Mouse (Mus musculus) ES-CJ7 (cell line): ENCODE measurements at regions not wholly inside any gene's neighbourhood (a gene's known extent, or its start where the extent isn't known, plus 50 kb on each side); places are given as distances from the start of the nearest gene placed in this dataset.

Experiments used
- DNase-seq: peaks from one replicate; pipeline ENCODE4 v3.0.0; 2011; ENCODE audit warnings: low read depth, low spot score

DNA sequence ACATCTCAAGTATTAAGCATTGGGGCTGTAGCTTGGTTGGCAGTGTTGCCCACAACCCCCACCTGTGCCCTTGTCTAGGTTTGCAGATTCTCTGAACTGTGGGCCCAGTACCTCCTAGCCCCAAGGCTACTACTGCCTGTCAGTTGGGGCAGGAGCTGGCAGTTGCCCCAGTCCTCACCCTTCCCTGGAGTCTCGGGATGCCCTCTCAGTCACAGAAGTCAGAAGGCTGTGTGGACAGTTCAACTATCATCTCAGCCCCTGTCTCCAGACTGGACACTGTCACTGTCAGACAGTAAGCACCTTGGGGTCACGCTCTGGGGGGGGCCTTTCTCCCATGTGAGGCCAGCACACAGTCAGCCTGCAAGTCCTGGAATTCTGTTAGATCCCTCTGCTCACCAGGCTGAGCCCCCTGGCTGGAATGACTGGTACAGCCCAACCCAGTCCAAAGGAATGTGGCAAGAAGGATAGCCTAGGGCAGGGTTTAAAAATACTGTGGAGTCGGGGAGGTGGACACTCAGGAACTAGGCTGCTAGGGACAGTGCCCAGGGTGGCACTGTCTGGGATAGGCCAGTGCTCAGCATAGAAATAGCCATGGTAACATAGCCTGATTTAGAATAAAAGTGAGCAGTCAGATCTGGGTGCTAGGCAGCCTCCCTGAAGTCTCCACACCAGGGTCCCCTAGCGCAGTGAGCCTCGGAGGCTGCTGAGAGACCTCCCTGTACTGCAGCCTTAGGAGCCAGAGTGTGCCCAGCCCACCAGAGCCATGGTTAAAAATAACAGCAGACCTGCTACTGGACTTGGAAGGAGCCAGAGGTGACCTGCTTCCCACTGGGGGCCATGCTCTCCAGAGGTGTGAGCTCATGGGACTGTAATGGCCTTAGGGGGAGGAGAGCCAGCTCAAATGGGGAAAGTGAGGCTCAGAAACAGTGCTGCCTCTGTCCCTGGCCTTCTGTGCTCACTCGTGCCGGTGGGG is 83.1 kb upstream of the Ptpn1 start:
- no peak for DNase-seq

DNA sequence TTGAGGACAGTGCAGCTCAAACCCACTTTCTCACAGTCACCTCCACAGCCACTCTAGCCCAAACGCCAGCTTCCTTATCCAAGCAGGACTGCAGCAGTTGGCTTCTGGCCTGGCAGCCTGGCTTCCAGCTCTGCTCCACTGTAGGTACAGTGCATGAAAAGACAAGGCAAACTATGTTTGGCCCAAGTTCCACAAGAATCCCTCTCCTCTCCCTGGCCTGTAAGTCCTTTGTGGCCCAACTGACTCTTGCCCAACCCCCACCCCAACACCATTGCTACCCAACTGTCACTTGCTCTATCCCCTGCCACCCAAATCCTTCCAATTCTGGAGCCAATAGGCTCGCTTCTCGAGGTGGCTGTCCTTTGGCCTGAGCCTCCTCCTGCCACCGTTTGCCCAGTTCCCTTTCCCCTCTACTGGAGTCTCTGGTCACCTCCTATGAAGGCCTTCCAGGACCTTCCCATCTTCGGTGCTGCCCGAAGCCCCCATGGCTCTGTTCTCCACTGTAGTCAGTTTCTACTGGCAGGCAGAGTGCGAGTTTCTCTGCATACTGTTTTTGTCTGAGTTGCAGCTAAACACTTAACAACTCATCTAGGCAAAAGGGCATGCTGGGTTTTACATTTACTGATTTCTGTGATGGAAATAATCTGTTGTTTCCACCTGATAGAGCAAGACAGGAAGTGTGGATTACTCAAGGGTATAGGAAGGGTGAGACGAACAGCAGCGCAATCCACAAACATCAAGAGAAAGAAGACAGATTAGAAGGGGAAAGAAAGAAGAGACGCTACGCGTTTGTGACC is 84.4 kb upstream of the Ptpn1 start:
- DNase-seq, result no peak

DNA sequence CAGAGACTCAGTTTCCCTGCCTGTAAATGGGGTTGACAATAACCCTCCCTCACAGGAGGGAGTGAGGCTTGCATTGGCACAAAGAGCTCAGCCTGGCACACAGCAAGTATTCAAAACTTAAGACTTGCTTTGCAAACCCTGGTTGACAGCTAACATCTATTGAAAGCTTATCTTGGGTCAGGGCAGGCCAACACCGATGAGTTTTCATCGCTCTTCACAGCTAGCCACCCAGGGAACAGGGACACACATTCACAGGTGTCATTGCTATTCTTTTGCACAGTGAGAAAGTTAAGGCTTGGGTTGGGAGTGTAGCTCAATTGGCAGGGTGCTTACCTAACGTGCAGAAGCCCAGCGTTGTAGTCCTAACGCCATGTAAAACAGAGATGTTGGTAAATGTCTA is 86.5 kb upstream of the Ptpn1 start:
- DNase-seq, result no peak

DNA sequence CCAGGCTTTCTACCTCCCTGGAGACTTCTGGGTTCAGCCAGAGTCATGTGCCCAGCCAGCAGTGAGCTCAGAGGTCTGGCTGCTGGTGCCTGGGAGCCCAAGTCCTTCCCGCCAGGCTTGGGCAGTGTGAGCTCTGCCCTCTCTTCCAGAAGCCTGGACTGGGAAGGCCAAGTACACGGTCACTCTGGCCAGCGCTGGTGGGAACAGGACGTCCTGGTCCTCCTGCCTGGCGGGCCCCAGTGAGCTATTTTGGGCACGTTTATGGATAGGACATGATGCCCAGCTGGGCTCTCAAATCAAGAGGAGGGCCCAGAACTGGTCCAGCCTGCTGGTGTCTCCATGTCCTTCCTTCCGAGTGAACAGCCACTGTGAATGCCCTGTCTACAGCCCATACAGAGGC is 87.3 kb upstream of the Ptpn1 start:
- no peak for DNase-seq

DNA sequence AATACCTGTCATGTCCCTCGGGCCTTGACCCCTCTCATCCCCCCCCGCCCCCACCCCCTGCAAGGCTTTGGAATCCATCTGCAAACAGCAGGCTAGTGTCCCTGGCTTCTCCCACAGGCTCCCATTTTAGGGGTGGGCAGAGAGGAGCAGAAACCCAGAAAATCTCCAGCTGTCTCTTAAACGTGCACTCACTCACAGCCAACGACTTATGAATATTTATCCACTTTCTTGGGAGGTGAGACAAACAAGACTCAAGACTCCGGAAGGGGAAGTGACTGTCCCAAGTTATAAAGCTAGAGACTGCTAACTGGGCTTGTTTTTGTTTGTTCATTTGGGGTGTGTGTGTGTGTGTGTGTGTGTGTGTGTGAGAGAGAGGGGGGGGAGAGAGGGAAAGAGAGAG is 87.9 kb upstream of the Ptpn1 start:
- no peak for DNase-seq

DNA sequence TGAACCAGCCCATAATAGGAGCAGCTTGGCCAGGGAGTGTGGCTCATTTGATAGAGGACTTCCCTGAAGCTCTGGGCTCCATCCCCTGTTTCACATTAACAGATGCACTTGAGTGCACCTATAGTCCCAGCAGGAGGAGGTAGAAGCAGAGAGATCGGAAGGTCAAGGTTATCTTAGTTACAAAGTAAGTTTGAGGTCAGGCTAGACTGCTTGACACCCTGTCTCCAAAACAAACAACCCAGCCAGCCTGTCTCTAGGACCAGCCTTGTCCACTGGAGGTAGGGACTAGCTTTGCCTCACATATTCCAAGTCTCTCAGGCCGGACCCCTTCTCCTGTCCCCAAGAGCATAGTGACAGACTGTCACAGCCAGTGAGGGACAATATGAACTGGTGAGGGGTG is 88.9 kb upstream of the Ptpn1 start:
- DNase-seq, result no peak

DNA sequence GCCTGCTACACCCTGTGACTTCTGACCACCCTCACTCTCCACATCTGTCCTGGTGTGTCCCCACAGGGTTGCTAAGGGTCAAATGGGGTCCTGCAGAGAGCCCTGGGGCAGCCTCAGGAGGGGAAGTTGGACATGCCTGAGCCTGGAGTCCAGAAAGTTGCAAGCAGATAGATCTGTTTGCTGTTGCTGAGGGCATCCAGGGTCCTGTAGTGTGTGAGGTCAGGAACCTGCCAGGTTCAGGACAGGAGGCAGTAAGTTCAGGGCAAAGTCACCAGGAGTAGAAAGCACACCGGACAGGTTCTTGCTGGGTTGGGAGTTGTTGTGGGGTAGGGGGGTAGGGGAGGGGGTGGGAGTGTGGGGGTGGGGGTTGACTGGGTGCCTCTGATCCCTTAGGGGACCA is 89.4 kb upstream of the Ptpn1 start:
- DNase-seq, result no peak

DNA sequence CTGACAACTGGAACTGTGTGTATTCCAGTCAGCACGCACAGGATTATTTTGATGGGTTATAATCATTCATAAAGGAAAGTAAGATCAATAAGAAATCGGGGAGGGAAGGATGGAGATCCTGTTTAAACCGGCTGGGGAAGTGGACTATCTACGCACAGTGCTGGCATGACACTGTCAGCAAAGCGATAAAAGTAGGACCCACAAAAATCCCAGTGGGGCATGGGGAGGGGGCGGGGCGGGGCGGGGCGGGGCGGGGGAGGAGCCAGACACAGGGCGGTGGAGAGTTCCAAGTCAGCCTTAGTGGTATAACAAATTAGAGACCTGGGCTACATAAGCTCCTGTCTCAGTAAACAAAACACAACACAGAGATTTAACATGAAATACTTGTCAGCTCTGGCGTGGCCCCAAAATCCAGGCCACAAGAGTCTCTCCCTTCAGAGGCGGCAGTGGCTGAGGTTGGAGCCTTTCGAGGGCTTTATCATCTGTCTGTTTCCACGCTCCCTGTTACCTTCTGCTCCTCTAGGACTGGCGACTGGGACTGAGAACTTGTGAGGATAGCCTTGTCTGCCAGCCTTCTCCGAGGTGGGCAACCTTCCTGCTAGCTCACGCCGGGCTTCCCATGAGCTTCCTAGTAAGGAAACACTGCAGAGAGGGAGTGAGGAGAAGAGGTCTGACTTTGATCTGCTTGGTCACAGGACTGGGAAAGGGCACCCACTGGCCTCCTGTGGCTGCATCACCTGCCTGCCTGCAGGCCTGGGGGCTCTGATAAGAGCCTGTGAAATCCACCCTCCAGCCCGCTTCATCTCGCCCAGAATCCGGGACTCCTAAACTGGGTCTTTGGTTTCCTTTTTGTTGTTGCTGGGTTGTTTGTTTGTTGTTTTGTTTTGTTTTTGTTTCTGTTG is 90.3 kb upstream of the Ptpn1 start:
- DNase-seq, result no peak

DNA sequence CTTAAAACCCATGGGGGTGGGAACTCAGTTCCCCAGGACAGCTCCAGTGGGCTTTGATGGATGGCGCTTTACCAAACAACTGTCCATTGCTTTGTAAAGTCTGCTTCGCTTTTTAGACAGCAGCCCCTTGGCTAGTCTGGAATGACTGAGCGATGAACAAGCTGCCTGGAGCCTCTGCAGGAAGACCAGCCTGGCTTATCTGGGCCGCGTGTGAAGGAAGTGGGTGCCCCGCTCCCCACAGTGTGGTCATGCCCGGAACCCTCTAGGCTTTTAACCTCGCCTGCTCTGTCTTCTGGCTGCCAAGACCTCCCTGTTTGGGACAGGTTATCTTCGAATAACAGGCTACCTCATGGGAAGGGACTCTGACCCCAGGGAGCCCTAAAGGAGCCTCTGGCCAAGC is 91.5 kb upstream of the Ptpn1 start:
- no peak for DNase-seq

DNA sequence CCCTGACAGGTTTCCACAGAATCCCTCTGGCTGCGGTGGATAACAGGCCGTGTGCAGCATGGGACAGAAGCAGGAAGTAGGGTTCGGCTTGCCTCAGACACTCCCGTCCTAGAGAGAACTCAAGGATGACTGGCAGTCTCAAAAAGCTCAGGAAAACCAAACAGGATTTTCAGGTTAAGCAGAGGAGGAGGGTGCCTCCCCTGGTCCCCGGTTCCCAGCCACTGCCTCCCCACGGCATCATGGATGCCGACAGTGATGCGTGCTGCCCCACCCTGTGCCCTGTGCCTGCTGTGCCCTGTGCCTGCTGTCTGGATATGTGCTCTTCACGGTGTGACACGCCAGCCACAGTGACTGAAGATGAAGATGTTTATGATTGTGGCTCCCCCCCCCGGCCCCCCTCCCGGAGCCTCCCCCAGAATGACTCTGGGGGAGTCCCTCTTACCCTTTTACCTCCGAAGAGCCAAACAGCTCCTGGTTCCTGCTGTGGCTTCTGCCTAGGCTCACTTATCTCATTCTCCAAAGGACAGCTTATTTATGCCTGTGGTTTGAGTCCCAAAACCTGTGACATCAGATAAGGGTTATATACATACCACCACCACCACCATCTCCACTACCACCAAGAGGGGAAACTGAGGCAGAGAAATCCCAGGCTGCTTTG is 92.4 kb upstream of the Ptpn1 start:
- no peak for DNase-seq

DNA sequence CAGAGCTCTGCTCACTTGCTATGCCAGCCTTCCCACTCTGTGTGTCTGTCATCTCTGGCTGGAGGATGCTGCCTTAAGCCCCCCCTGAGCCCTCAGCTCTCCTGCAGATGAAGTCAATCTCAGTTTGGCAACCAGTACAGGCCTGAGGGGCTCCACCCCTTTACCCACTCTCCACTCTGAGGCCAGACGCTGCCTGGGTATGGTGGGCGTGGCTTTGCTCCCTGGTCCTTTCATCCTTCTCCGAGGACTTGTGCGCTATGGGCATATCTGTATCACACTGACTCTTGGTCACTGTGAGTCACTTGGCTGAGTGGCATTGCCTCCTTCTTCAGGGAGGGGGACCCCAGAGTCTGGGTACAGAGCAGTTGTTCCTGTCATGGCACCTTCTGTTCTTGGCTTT is 94.3 kb upstream of the Ptpn1 start:
- DNase-seq, result no peak

DNA sequence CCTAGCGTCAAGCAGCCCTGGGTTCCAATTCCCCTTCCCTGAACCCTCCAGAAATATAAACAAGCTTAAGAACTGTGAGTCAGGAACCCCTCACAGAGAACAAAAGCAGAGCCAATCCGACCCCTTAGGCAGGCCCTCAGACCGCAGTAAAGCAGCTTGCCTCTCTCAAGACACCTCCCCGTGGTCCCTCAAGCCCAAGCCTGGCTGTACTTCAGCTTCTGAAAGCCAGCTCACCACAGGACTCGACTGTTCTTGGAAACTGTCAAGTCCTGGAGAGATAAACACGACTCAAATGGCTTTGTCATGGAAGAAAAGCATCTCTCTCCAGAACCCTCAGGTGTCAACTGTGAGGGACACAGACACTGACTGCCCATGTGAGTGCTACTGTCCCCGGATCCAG is 95.2 kb upstream of the Ptpn1 start:
- DNase-seq, result no peak

DNA sequence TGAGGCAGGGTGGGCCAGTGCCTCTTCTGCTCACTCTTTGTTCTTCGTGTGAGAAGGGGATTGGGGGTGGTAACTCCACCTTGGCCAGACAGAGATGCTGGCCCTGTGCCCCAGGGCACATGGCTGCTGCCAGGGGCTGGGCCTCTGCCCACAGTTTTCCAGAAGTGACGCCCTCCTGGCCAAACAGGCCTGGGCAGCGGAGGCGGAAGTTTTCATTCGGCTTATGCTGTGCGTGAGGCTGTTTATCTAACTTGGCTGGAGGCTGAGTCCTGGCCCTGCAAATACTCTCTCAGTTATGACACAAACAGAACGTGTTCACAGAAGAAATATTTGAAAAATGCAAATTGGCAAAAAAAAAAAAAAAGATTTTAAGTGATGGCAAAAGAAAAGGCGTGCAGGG is 97.3 kb upstream of the Ptpn1 start:
- DNase-seq, result no peak

DNA sequence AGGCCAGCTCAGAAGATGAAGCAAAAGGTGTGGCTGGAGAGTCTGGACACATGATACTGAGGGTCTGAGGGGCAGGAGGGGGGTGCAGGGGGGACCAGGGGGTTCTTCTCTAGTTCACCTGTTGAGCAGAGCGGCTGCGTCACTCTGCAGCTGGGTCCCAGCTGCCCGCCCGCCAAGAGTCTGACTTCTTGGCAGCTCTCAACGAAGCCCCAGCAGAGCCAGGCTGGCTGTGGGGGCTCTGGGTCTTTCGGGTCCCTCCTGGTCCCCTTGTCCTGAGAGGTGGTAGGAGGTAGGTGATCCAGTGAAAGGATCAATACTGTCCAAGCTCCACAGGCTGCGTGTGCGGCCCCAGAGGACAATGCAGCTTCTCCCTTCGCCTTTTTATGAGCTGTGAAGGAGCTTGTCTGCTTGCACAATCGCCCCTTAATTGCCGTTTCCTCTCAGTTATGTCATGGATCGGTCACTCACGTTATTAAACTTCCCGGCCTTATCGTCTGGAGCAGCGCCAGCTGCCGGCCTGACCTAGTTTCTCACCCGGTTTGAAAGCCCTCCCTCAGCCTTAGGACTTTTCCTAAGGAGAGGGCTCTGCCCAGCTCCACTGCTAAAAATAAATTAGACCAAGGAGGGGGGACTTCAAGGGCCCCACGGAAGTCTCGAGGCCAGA is 98.4 kb upstream of the Ptpn1 start:
- DNase-seq, result no peak

DNA sequence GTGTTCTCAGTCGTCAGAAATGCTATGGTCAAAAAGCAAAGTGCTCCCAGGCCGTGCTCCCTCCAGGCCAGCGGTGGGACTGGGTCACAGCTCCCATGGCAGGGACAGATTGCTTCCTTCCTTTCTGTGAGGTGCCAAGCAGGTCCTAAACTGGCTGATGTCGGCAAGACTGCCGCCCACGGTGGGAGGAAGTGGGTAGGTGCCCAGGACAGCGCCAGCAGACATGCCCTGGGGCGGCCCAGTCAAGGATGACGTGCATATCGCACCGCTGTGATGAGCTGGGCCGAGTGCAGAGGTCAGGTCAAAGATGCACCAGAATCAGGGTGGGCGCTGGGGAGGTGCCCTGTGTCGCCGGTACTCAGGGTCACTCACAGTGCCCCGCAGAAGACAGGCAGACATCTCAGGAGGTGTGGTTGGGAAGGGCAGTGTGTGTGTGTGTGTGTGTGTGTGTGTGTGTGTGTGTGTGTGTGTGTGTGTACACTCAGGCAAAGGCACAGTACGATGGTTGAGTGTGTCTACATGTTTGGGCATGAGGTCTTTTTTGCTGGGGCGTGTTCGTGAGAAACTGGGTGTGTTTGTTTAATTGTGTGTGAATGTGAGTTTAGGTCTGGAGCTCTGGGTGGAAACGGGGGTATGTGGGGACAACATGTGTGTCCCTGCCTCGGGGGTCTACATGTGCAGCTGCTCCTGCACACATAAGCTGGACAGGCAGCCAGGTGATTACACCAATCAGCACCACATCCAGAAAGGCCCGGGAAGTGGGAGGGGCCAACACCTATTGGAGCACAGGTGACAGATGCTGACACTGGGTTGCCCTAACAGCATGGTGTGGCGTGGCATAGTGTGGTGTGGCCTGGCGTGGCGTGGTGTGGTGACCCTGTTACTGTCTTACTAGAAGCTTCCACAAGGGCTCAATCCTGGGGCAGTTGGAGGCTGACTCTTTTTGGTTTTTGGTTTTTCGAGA is 100.5 kb upstream of the Ptpn1 start:
- peak; percentile 9 for DNase-seq

DNA sequence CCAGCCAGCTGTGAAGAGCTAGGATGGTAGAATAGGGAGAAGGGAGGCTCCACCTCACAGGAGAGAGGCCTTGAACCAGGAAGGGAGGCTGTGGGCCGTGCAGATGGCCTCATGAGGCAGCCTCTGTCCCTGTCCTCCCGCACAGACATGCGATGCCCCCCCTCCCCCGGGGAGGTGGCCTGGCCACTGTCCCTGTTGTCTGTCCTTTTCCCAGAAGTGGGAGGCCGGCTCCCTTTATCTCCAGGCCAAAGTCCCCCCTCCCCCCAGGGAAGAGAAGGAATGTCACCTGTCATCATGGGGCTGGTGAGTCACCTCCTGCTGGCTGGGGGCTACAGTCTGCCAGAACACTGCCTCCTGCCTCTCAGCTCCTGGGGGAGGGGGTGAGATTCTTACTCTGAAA is 103.6 kb upstream of the Ptpn1 start:
- DNase-seq, result no peak

DNA sequence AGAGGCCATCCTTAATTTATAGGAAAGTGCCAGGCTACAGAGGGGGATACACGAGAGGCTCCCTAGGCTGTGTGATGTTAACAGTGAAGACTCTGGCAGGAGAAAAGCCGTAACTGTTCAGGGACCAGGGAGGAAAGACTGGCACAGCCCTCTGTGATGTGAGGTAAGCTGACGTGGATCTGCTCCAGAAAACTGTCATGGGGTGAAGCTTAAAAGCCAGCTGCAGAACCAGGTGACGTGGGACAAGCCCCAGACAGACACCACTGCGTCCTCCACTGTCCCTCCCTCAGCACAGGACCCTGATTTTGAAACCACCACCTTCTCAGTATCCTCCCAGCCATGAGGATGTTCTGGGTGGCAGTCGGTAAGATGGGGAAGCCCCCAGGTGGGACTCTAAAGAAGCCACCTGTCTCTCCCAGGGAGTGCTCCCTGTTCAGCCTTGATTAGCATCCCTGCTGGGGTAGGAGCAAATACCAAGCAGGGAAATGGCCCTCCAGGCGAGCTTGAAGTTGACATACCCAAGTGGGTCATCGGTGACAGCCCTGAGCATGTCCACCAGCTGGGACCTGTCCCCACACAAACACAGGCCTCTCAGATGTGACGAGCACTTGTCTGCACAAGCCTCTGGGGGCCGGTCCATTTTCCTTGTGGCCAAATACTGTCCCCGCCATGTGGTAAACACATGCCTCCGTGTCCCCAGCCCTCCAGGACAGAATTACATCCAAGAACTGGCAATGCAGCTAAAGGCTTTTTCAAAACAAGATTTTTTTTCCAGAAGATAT is 104.7 kb upstream of the Ptpn1 start:
- no peak for DNase-seq

DNA sequence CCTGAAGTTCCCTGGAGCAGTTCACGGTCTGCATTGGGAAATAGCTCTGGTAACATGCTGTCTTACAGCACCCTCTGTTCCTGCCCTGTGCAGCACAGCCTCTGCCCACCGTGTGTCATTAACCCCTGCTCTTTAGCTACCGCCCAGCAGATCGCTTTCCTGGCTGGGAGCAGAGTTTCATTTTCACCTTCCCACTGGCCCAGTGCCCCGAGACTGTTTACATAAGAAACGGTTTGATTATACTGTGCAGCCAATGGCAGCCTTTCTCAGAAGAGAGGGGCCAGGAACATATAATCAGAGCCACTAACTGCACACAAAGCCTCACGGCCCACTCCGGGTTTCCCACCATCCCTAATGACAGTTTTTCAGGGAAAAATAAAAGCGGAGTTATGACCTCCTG is 108.3 kb upstream of the Ptpn1 start:
- DNase-seq, result no peak

DNA sequence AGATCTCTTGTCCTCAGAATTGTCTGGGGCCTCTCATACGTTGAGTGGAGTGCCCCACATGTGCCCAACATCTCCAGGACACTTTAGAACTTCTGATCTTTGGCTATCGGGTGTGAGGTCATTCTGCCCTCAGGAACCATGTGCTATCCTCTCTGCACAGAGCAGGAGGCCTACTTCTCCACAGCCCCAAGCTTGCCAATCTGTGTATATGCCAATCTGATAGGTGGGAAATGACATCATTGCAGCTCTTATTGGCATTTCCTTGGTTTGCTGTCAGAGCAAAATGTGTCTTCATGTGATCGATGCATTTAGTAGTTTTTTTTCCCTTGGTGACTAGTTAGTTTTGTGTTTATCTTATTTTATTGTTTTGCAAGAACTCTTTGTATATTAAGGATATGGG is 108.8 kb upstream of the Ptpn1 start:
- DNase-seq, result no peak
